Mouse (Mus musculus): Measurements from ENCODE around the gene Prelid1. TPM values are rescaled to one million over a fixed set of nuclear protein-coding genes. Genes with fewer than 3 reads are reported as not detected.

The Prelid1 gene
- polyA plus RNA-seq, 1 experiment from 2014 or later = 538 TPM

GRCm38 (mm10) chr13:55371740-55372139, 51.4 kb downstream of the Prelid1 start:
- DNase-seq (ENCODE audit: low spot score) = no peak
- Histone ChIP-seq H3K4me1 (peaks cover 15% of the 10 kb centered on the region; the same call in 1 of the 2 replicates), H3K27ac (no peak overlapping the region), H3K27me3 (ENCODE audit: insufficient read depth, poor library complexity, severe bottlenecking) (peaks cover 75% of the 10 kb centered on the region), H3K9me3 (no peaks in the 10 kb centered on the region), H3K4me3 (no peak overlapping the region), H3K36me3 (no peaks in the 10 kb centered on the region)
- WGBS = 59% methylated on average over 5 of the region's 5 CpGs

GRCm38 (mm10) chr13:55374206-55374924, 54.1 kb downstream of the Prelid1 start:
- Histone ChIP-seq H3K4me1 (peaks cover 20% of the 10 kb centered on the region), H3K4me3 (no peak overlapping the region), H3K9me3 (no peaks in the 10 kb centered on the region), H3K27ac (no peak overlapping the region), H3K27me3 (ENCODE audit: insufficient read depth, poor library complexity, severe bottlenecking) (peaks cover 97% of the 10 kb centered on the region), H3K36me3 (no peaks in the 10 kb centered on the region)
- no peak for DNase-seq (ENCODE audit: low spot score)
- WGBS = 49% methylated on average over 6 of the region's 6 CpGs

Other genes with a start within 250 kb of the Prelid1 start
- gene Uimc1, start 220.2 kb upstream of the Prelid1 start, polyA plus RNA-seq (2016; fragmentation: Nextera tagmentation; extraction: Ambion mirVana) = 16.1 and 18.9 TPM in 2 replicates
- 18.1 and 20.4 TPM in 2 replicates for gene Zfp346, start 215.2 kb upstream of the Prelid1 start, polyA plus RNA-seq (2016; fragmentation: Nextera tagmentation; extraction: Ambion mirVana)
- gene Gm17617, start 187.0 kb upstream of the Prelid1 start, polyA plus RNA-seq (2016; fragmentation: Nextera tagmentation; extraction: Ambion mirVana) = not detected in 2 replicates
- 0.46 and 3.5 TPM in 2 replicates for gene Fgfr4, start 167.9 kb upstream of the Prelid1 start, polyA plus RNA-seq (2016; fragmentation: Nextera tagmentation; extraction: Ambion mirVana)
- 51.0 and 58.4 TPM in 2 replicates for gene Nsd1, start 110.7 kb upstream of the Prelid1 start, polyA plus RNA-seq (2016; fragmentation: Nextera tagmentation; extraction: Ambion mirVana)
- gene Rab24, start 1.4 kb downstream of the Prelid1 start, polyA plus RNA-seq (2016; fragmentation: Nextera tagmentation; extraction: Ambion mirVana) = 57.4 and 76.2 TPM in 2 replicates
- 14.3 and 15.0 TPM in 2 replicates for gene Mxd3, start 9.3 kb downstream of the Prelid1 start, polyA plus RNA-seq (2016; fragmentation: Nextera tagmentation; extraction: Ambion mirVana)
- gene Lman2, start 42.3 kb downstream of the Prelid1 start, polyA plus RNA-seq (2016; fragmentation: Nextera tagmentation; extraction: Ambion mirVana) = 114 and 117 TPM in 2 replicates
- 0.18 and 0.68 TPM in 2 replicates for gene Rgs14, start 49.2 kb downstream of the Prelid1 start, polyA plus RNA-seq (2016; fragmentation: Nextera tagmentation; extraction: Ambion mirVana)
- not detected in 2 replicates for gene Slc34a1, start 77.7 kb downstream of the Prelid1 start, polyA plus RNA-seq (2016; fragmentation: Nextera tagmentation; extraction: Ambion mirVana)
- not detected in 2 replicates for gene Pfn3, start 94.7 kb downstream of the Prelid1 start, polyA plus RNA-seq (2016; fragmentation: Nextera tagmentation; extraction: Ambion mirVana)
- 0.21 and 8.5 TPM in 2 replicates for gene F12, start 106.3 kb downstream of the Prelid1 start, polyA plus RNA-seq (2016; fragmentation: Nextera tagmentation; extraction: Ambion mirVana)
- 29.5 and 44.2 TPM in 2 replicates for gene Grk6, start 124.6 kb downstream of the Prelid1 start, polyA plus RNA-seq (2016; fragmentation: Nextera tagmentation; extraction: Ambion mirVana)
- 0.17 and 0.21 TPM in 2 replicates for gene Prr7, start 143.8 kb downstream of the Prelid1 start, polyA plus RNA-seq (2016; fragmentation: Nextera tagmentation; extraction: Ambion mirVana)
- 101 and 166 TPM in 2 replicates for gene Dbn1, start 167.6 kb downstream of the Prelid1 start, polyA plus RNA-seq (2016; fragmentation: Nextera tagmentation; extraction: Ambion mirVana)
- gene Pdlim7, start 193.2 kb downstream of the Prelid1 start, polyA plus RNA-seq (2016; fragmentation: Nextera tagmentation; extraction: Ambion mirVana) = 397 and 462 TPM in 2 replicates
- gene Dok3, start 208.8 kb downstream of the Prelid1 start, polyA plus RNA-seq (2016; fragmentation: Nextera tagmentation; extraction: Ambion mirVana) = 0.57 and 2.4 TPM in 2 replicates
- gene Ddx41, start 216.2 kb downstream of the Prelid1 start, polyA plus RNA-seq (2016; fragmentation: Nextera tagmentation; extraction: Ambion mirVana) = 43.4 and 64.1 TPM in 2 replicates